Mouse (Mus musculus) midbrain, embryonic 11.5 days (tissue): ENCODE measurements around the gene Map4k4. TPM values are rescaled to one million over a fixed set of nuclear protein-coding genes. Genes with fewer than 3 reads are reported as not detected.

ENCODE experiments used
- ATAC-seq: fragments of 200-750 bp; cut with Nextera tagmentation; 2 replicates; pipeline ENCODE4 v1.8.0; 2017; ENCODE audit warnings: moderate TSS enrichment, moderate library complexity; ENCODE audit not compliant: low FRiP score
- DNase-seq: peaks from one replicate; pipeline ENCODE4 v3.0.0; 2015; ENCODE audit warnings: low spot score; ENCODE audit errors: missing footprints
- H3K27ac ChIP-seq: fragments of 300-500 bp; sonication (generic); 2 replicates; pipeline ENCODE4 v1.5.1; 2014; ENCODE audit warnings: low read depth, low read length
- H3K27me3 ChIP-seq: fragments of 300-500 bp; sonication (generic); 2 replicates; pipeline ENCODE4 v1.6.1; 2014; ENCODE audit warnings: mild to moderate bottlenecking, low read length, moderate library complexity, mixed read lengths; ENCODE audit not compliant: control insufficient read depth, insufficient read depth
- H3K36me3 ChIP-seq: fragments of 300-500 bp; sonication (generic); 2 replicates; pipeline ENCODE4 v1.6.1; 2014; ENCODE audit warnings: mild to moderate bottlenecking, low read length, moderate library complexity, mixed read lengths; ENCODE audit not compliant: control insufficient read depth, insufficient read depth
- H3K4me1 ChIP-seq: fragments of 300-500 bp; sonication (generic); 2 replicates; pipeline ENCODE4 v1.6.1; 2014; ENCODE audit warnings: low read length; ENCODE audit not compliant: control insufficient read depth, insufficient read depth
- H3K4me2 ChIP-seq: fragments of 300-500 bp; sonication (generic); 2 replicates; pipeline ENCODE4 v1.6.1; 2014; ENCODE audit warnings: mild to moderate bottlenecking, moderate library complexity
- H3K4me3 ChIP-seq: fragments of 300-500 bp; sonication (generic); 2 replicates; pipeline ENCODE4 v1.5.1; 2014; ENCODE audit warnings: low read depth, low read length
- H3K9ac ChIP-seq: fragments of 300-500 bp; sonication (generic); 2 replicates; pipeline ENCODE4 v1.6.1; 2014; ENCODE audit warnings: low read length
- H3K9me3 ChIP-seq: fragments of 300-500 bp; sonication (generic); 2 replicates; pipeline ENCODE4 v1.6.1; 2016; ENCODE audit warnings: low read length; ENCODE audit not compliant: control insufficient read depth
- WGBS: fragments of 180-500 bp; shearing (Covaris S2); extraction: QIAGEN DNeasy Blood & Tissue Kit; methylation state at CpG from one replicate; pipeline ENCODE4 v1.1.7; 2014; 5-methylcytosine and 5-hydroxymethylcytosine counted together
- polyA plus RNA-seq: library from polyadenylated mRNA; unstranded; fragments of >200 nt; fragmentation: Nextera tagmentation; extraction: Ambion mirVana; gene quantifications from 2 replicates; pipeline ENCODE4 v1.2.1, GENCODE M21; 2014

Map4k4 gene
- polyA plus RNA-seq, 1 experiment from 2014 or later = 33.7 TPM

DNA sequence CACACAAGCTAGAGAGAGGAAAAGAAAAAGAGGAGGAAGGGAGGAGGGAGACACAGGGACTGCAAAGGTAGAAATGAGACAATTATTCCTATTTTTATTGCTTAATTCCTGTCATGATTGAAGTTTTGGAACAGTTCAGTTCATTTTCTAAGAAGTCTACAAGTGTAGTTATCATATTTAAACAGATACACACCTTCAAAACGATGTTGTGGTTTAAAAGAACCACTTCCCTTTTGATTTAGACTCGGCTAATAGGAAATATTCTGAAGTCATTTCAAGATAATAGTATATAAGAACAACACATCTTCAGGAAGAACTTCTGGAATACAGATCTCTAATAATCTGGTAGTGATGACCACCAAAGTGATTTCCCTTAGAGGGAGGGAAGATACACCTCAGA, 75.4 kb downstream of the Map4k4 start:
- DNase-seq (no peak), ATAC-seq (no peak)
- H3K4me3 ChIP-seq = no peak overlapping the region
- 86% methylated on average over 2 of the region's 2 CpGs for WGBS
- H3K9me3 ChIP-seq = no peaks in the 10 kb centered on the region
- no peak overlapping the region for H3K27ac ChIP-seq
- H3K36me3 ChIP-seq = peaks cover 22% of the 10 kb centered on the region
- H3K4me2 ChIP-seq = no peak overlapping the region
- H3K9ac ChIP-seq = no peak overlapping the region
- H3K27me3 ChIP-seq = no peaks in the 10 kb centered on the region
- no peaks in the 10 kb centered on the region for H3K4me1 ChIP-seq

DNA sequence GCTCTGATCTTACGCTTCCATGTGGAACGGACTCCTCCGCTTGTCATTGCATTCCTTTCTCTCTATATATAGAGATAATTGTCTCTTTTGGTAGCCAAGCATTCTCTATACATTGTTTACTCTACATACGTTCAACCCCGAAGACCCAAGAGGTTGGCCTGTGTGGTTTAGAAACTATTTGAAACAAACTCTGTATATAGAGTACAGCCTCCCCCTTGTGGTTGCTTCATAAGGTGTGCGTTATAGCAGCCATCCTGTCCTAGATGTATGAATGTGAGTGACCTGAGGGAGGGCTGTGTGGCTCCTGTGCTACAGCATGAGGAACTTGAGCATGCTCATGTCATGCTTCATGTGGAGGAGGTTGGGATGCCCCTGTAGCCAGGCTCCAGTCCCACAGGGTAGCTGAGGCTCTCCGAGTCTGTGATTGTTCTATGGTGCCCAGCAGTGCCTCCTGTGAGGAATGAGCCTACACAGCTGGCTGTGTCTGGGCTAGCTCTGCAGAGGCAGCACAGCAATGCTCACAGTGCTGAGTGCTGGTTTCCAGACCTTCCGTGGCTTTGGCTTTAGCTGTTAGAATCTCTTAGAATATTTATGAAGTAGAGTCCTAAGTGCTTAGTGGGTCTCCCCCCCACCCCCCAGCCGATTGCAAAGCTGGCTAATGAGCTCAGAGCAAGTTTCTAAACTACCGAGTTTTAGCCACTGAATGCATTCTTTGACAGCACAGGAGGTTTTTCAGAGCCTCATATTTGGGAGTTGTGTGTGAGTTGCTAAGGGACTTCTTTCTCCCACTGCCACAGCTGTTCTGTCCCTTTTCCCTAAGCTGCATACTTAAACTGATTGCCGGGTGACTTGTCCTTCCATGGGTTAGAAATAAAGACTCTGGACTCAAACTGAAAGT, 76.4 kb downstream of the Map4k4 start:
- Histone ChIP-seq H3K27ac (no peak overlapping the region), H3K4me2 (no peak overlapping the region), H3K9me3 (no peaks in the 10 kb centered on the region), H3K4me3 (no peak overlapping the region), H3K9ac (no peak overlapping the region), H3K36me3 (peaks cover 23% of the 10 kb centered on the region), H3K4me1 (no peaks in the 10 kb centered on the region), H3K27me3 (no peaks in the 10 kb centered on the region)
- WGBS = 78% methylated on average over 11 of the region's 11 CpGs
- ATAC-seq (0 out of 2 replicates have a peak, but pooled peaks have one; percentile 24), DNase-seq (peak; percentile 87)

DNA sequence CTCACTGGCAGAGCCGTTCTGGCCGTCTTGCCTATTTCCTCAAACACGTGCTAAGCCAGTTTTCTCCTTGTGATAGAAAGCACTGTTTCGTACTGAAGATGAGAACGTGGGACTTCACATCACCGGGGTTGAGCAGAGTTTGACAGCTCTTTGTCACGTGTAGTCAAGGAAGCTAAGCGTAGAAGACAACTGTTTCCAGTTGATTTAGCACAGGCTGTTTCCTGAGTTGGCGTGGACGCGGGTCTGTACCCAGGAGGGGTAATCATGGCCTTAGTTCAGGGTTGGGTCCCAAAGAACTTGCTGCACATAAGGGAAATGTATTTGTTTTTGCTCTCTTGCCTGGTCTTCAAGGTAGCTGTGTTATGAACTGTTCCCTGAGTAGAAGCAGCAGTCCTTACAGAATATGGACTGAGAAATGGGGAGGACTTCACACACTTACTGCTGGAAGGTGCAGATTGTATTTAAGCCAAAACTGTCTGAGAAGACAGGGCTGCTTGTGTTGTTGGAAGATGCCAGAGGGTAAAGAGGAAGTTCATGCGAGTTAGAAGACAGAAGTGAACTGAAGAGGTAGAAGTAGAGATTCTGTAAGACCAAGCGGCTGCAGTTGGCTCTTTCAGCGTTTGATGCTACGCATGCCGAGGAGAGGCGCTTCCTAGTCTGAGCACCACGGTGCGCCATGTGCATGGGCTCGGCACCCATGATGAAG, 78.2 kb downstream of the Map4k4 start:
- ATAC-seq = no peak
- H3K9me3 ChIP-seq = no peaks in the 10 kb centered on the region
- no peak overlapping the region for H3K9ac ChIP-seq
- no peak overlapping the region for H3K4me3 ChIP-seq
- no peak overlapping the region for H3K27ac ChIP-seq
- DNase-seq = no peak
- H3K4me1 ChIP-seq = no peaks in the 10 kb centered on the region
- H3K4me2 ChIP-seq = no peak overlapping the region
- peaks cover 20% of the 10 kb centered on the region for H3K36me3 ChIP-seq
- 93% methylated on average over 20 of the region's 20 CpGs for WGBS
- H3K27me3 ChIP-seq = no peaks in the 10 kb centered on the region

DNA sequence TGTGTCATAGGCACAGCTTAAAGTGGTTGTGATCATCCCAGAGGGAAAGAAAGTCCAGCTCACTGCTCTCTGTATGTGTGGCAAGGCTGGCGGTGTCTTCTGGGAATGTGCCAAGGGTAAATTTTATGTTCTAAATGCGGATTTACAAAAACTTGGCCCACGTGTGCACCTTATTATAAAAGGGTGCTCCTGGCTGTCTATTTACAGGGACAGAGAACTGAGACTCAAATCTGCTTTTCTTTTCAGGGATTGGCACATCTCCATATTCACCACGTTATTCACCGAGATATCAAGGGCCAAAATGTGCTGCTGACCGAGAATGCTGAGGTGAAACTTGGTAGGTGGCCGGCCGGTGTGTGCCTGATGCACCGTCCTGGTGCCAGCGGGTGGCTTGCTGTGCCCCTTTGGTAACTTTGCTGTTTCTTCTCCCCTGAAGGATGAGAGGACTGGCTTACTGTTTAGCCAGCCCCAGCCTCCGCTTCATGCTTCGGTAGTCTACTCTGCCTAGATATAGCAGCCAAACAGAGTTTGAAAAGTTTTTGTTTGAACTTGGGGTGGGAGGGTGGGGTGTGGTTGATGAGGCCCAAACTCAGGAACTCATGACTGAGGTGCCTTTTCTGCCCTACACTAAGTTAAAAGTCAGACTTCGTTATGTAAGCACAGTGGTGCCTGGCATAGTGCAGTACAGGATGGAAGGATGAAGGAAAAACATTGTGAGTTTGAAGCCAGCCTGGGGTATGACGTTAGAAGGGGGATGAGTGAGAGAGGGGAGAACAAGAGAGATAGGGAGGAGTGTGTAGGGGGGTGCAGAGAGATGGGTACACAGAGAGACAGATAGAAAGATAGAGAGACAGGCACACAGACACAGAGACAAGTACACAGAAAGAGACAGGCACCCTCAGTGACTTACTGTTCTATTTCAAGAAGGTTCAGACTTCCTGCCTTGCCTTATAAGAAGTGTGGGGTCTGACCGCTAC, 79.9 kb downstream of the Map4k4 start:
- Histone ChIP-seq H3K27ac (no peak overlapping the region), H3K36me3 (peaks cover 16% of the 10 kb centered on the region), H3K4me2 (no peak overlapping the region), H3K4me1 (no peaks in the 10 kb centered on the region), H3K9me3 (no peaks in the 10 kb centered on the region), H3K9ac (no peak overlapping the region), H3K27me3 (no peaks in the 10 kb centered on the region), H3K4me3 (no peak overlapping the region)
- no peak for DNase-seq
- no peak for ATAC-seq
- WGBS = 92% methylated on average over 15 of the region's 15 CpGs

DNA sequence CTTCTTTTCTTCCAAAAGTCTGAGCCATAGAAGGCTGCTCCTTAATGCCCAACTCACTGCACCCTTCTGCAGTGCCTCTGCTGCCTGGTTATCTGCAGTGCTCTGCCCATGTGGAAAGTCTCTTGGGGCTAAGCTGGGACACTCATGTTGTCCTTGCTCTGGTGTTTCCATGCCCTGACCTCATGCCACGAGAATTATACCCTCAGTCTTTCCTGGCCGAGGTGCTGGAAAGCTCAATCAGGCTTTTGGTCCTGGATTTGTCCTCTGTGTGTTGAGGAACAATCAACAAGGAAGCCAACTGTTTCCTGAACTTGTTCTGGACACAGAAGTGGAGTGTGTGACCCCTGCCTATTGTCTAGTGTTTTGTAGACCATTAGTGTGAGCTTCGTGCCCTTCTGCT, 81.3 kb downstream of the Map4k4 start:
- Histone ChIP-seq H3K9me3 (no peaks in the 10 kb centered on the region), H3K4me3 (no peak overlapping the region), H3K27ac (no peak overlapping the region), H3K4me2 (no peak overlapping the region), H3K36me3 (peaks cover 15% of the 10 kb centered on the region), H3K9ac (no peak overlapping the region), H3K27me3 (no peaks in the 10 kb centered on the region), H3K4me1 (no peaks in the 10 kb centered on the region)
- WGBS = 82% methylated on average over 3 of the region's 3 CpGs
- DNase-seq (no peak), ATAC-seq (no peak)

DNA sequence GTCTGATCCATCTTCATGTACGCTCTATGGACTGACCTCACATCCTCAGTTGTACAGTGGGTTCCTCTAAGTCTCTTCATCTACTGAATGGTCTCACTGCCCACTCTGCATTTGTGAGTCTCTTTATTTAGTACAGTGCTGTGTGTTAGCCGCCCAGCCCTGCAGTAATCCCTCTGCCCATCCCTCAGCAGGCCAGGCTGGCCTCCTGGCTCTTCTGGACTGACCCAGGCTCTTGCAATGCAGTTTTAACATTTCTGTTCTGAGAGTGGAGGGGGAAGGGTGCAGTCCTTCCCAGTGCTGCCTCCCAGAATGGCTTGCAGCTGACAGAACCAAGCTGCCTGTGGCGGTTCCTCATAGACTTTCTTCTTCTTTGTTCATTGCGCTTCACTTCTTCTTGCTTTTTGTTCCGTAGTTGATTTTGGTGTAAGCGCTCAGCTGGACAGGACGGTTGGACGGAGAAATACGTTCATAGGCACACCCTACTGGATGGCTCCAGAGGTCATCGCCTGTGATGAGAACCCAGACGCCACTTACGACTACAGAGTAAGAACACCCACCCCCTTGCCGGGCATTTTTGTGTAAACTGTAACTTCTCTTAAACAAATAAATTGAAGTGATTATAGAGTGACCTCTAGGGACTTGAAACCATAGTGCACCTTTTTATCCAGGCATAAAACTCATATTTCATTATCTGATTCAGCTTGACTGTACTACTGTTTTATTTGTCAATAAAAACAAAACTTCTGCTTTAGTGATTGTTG, 82.2 kb downstream of the Map4k4 start:
- H3K9me3 ChIP-seq = no peaks in the 10 kb centered on the region
- WGBS = 84% methylated on average over 13 of the region's 13 CpGs
- H3K4me1 ChIP-seq = no peaks in the 10 kb centered on the region
- no peak for ATAC-seq
- DNase-seq = no peak
- no peak overlapping the region for H3K27ac ChIP-seq
- H3K4me3 ChIP-seq = no peak overlapping the region
- H3K9ac ChIP-seq = no peak overlapping the region
- H3K27me3 ChIP-seq = no peaks in the 10 kb centered on the region
- H3K4me2 ChIP-seq = no peak overlapping the region
- H3K36me3 ChIP-seq = peaks cover 13% of the 10 kb centered on the region

DNA sequence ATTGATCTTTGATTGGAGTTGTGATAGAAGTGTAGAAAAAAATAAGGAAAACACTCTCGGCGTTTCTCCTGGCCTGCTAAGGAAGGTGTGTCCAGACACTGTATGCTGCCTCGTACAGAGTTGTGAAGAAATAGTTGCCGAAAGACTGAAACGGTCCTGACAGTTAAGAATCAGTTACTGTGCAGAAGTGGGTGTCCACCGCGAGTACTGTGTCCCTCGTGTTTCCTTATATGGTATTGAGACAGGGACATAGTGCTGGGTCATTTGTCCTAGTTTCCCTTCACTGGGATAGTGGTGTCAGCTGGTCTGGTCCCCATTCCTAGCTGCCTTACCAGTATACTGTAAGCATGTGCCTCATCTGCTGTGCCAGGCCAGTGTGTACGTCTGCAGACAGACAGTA, 83.6 kb downstream of the Map4k4 start:
- H3K27ac ChIP-seq = no peak overlapping the region
- peaks cover 19% of the 10 kb centered on the region for H3K36me3 ChIP-seq
- H3K4me2 ChIP-seq = no peak overlapping the region
- H3K27me3 ChIP-seq = no peaks in the 10 kb centered on the region
- DNase-seq (no peak), ATAC-seq (no peak)
- H3K9ac ChIP-seq = no peak overlapping the region
- H3K4me3 ChIP-seq = no peak overlapping the region
- H3K9me3 ChIP-seq = no peaks in the 10 kb centered on the region
- H3K4me1 ChIP-seq = no peaks in the 10 kb centered on the region
- WGBS = 90% methylated on average over 9 of the region's 9 CpGs

DNA sequence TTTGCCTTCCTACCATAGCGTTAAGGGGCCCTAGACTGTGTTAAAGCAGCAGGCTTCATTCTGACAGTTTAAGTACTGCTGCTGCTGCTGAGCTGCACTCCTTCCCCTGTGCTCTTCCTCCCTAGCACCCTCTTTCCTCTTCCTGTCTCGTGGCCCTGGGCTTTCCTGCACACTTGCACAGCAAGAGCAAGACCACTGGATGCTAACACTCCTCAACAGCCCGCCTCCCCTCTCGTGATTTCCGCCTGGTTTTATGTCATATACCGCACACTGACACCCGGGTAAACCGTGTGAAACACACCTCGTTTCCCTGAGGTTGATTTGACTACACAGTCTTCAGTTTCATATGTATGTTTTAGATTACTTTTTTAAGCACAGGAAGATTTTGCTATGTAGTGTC, 86.1 kb downstream of the Map4k4 start:
- 93% methylated on average over 9 of the region's 9 CpGs for WGBS
- H3K4me1 ChIP-seq = no peaks in the 10 kb centered on the region
- H3K9me3 ChIP-seq = no peaks in the 10 kb centered on the region
- ATAC-seq (no peak), DNase-seq (no peak)
- peaks cover 21% of the 10 kb centered on the region for H3K36me3 ChIP-seq
- H3K27ac ChIP-seq = no peak overlapping the region
- H3K4me2 ChIP-seq = no peak overlapping the region
- no peak overlapping the region for H3K4me3 ChIP-seq
- no peak overlapping the region for H3K9ac ChIP-seq
- no peaks in the 10 kb centered on the region for H3K27me3 ChIP-seq
